Mouse (Mus musculus) layer of hippocampus, postnatal 25 days (tissue): ENCODE results near the gene Wbp2. TPM values are rescaled to one million over a fixed set of nuclear protein-coding genes. Genes with fewer than 3 reads are reported as not detected.
"Not testable (repeated sequence)": the region's sequence is repeated elsewhere in the genome, so short reads cannot be mapped to it uniquely, and the experiment has no call there.

ENCODE experiments used
- DNase-seq, 2 experiments: peaks; one replicate each; pipeline ENCODE4 v3.0.0; 2022; ENCODE audit warnings: mixed read lengths in 2 of 2, low spot score in 1 of 2; ENCODE audit errors: extremely low spot score in 1 of 2
- total RNA-seq, 2 experiments: library from RNA; stranded (reverse); gene quantifications; 2 replicates each; pipeline ENCODE4 v1.2.3; 2021

Gene Wbp2
- total RNA-seq, result 100 to 1,000 TPM; 390 to 418 TPM

GRCm38 (mm10) chr11:116086258-116087193 is at the start of gene Wbp2:
Gene Wbp2, minus strand, starts transcription at chr11:116086995.
- DNase-seq, result peak; percentile 88 to 90

DNA sequence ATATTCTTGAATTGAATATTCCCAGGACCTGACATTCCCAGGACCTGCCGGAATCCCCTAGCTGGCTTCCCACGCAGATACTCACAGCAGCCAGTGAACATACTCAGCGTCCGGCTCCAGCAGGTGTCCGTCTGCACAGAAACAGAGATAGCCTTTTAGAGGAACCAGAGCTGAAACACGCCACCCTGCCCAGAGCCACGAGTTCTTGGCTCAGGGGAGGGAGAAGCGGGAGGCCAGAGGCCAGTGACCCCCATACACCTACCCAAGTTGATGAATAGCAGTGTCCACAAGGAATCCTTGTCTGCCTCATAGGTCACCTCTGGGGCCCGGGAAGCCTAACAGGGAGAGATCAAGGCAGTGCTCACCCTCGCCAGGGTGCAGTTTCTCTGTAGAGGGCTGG is 47.4 kb upstream of the Wbp2 start:
- DNase-seq, result no peak

- no peak for DNase-seq
Measured at GRCm38 (mm10) chr11:116133497-116133896, 46.7 kb upstream of the Wbp2 start.

DNA sequence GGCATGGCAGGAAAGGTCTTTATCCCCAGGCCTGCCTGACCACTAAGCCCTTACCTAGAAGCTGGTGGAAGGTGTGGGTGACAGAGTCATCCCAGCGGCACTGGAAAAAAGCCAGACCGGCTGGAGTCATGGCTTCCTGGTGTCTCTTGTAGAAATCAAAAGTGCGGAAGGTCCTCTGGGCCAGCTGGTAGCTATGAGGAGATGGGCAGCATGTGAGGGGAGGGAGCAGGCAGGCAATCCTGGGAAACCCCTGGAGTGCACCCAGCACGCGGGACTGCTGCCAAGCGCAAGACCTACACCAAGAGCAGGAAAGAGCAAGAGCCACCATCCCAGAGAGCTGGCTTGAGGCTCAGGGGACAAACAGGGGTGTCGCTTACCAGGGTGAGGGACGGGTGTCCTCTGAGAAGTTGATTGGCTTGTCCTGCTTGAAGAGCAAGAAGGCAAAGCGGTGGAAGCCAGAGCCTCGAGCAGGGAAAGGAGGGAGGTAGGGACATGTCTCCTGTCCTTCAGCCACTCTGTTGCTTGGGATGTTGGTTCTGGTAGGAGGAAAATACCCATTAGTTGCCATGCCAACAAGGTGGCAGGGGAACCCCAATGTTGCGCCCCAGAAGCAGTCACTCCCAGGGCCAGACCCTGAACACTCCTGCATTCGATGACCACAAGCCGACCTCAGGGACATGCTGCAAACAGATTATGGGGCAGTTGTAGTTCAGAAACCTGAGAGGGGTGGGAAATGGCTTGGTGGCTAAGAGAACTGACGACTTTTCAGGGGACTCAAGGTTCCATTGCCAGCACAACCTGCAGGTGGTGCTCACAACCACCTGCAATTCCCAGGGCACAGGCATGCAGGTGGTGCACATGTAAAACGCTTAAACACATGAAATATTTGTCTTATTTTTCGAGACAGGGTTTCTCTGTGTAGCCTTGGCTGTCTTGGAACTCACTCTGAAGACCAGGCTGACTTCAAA is 45.9 kb upstream of the Wbp2 start:
- DNase-seq, result no peak

- DNase-seq, result no peak
Measured at GRCm38 (mm10) chr11:116131349-116132170, 44.8 kb upstream of the Wbp2 start.

DNA sequence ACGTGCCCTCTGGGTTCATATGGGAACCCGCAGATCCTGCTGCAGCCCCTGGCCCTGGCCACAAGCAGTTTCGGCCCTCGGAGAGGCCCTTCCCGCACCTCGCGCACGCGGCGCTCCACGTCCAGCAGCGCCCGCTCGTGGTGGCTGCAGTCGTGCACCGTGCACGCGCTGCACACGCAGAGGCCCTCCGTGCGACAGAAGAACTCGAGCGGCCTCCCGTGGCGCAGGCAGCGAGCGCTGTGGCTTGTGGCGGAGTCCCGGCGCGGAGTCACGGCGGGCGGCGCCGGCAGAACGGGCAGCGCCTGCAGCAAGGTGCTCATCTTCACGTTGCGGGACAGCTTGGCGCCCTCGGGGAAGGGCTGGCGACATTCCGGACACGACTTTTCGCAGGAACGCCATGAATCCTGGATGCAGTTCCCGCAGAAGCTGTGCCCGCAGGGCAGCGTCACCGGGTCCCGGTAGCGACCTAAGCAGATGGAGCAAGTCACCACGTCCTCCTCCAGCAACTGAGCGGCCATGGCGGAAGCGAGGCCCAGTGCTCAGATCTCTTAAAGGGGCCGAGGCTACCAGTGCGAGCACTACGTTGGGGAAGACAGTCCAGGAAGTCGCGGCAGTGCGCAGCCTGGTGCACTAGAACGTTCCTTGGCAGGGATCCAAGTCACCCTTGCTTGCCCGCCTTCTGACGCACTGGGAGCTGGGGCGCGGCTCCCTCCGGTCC is 43.9 kb upstream of the Wbp2 start, which contains the start of gene Trim65:
Gene Trim65, minus strand, starts transcription at position 641 of the 718 bp plus-strand sequence.
- peak; percentile 72 to 77 for DNase-seq

GRCm38 (mm10) chr11:116129993-116130487 is 43.2 kb upstream of the Wbp2 start:
- DNase-seq, result no peak

DNA sequence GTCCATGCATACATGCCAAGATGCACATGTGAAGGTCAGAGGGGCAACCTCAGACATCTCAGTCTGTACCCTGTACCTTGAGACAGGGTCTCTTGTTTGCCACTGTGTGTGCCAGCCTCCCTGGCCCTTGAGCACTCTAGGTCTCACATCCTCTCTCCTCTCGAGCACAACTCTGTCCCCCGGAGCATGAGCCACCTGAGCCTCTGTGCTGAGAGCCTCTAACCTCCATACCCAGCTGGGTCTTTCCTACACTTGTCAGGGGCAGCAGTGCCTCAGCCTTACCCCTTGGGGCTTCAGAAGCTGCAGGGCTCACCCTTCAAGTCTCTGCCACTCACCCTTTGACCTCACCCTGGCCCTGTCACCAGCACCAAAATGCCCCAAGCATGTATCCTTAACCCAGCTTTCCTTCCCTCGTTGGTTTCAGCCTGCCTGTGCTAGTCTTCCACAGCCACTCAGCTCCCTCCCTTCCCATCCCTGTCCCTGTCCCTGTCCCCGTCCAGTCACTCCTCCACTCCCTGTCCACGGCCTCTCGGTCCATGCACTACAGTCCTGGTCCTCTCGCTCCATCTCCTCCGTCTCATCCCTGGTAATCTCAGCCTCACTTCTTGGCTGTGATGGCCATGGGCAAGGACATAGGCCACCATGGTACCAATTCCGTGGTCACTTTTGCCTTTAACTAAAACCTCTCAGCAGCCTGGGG is 42.4 kb upstream of the Wbp2 start:
- DNase-seq, result no peak

DNA sequence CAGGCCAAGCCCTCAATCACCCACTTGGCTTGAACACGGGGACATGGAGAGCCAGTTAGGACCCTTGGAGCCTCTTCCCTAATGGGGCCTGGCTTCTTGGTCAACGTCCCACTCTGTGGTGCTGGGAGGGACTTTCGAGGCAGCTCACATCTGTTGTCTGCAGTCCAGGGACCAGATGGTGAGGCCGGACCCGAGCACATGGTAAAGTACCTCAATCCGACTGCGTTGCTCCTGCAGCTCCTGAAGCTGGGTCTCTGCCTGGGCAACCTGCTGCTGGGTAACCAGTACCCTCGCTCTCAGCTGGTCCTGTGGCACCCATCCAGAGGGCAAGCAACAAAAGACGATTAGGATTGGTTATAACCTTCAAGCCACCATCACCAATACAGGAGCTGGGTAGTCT is 41.2 kb upstream of the Wbp2 start:
- no peak for DNase-seq

DNA sequence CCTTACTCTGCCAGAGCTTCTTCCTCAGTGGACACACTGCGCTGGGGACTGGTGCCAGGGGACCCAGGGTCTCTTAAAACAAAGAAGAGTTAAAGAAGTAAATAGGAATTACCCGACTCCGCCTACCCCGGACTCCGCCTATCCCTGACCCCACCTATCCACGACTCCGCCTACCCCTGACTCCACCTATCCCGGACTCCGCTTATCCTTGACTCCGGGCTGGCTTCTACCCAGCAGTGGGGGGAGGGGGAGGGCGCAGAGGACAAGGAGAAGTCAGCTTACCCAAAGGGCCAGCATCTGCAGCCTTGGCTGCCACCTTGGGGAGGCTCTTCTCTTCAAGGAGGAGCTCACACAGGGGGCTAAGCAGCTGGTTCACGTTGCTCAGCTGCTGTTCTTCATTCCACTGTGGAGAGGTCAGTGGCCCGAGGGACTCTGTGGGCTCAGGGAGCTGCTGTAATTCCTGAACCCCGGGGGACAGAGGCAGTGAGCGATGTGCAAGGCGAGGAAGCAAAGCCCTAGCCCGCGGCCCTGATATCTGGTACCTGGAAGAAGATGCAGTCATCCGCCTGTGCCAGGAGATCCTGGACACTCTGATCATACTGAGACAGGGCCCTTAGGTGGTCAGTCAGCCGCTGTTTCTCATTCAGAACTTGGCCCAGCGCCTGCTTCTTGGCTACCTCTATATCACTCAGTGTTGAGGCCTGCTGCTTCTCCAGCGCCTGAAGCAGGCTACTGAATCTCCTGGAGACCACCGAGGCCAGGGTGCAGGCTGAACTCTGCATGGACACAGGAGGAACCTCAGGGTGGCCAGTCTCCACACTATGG is 40.6 kb upstream of the Wbp2 start, which contains the start of gene Trim47:
Gene Trim47, minus strand, starts transcription at position 55 of the 825 bp plus-strand sequence.
- no peak for DNase-seq

- DNase-seq, result no peak
Measured at GRCm38 (mm10) chr11:116126261-116126660, 39.5 kb upstream of the Wbp2 start.

DNA sequence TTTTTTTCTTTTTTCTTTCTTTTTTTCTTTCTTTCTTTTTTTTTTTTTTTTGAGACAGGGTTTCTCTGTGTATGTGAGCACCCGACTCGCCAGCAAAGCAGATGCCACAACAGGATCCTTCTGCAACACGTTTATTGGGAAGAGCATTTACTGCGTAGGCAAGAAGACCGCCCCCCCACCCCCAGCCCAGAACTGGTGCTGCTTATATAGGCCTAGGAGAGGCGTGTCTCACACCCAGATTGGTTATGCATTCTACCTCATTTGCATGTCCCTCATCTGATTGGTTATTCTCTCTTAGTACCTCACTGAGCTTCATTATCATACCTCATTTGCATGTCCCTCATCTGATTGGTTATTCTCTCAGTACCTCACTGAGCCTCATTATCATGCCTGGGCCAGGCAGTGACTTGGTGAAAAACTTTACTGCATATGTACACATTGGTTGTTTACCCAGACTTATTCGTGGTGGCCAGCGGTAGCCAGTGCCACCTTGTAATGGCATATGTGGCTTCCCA is 35.0 kb upstream of the Wbp2 start:
- DNase-seq, result not testable (repeated sequence)

- no peak for DNase-seq
Measured at GRCm38 (mm10) chr11:116117819-116118218, 31.0 kb upstream of the Wbp2 start.

DNA sequence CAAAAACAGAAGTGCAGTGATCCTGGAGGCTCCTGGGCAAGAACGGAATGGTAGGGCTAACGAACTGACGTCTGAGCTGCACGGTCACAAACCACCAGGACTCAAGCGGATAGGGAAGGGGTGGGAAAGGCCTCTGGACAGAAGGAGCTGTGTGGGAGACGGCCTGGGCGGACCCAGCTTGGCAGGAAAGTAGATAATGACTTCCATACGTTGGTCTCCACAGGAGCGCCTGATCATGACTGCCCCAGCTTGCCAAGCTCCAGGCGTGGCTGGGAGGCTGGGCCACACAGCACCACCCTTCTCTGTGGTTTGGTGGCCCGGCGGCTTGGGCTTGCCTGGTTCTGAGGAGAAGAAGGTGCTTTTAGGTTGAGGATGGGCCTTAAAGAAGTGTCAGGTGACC is 30.4 kb upstream of the Wbp2 start:
- no peak for DNase-seq

DNA sequence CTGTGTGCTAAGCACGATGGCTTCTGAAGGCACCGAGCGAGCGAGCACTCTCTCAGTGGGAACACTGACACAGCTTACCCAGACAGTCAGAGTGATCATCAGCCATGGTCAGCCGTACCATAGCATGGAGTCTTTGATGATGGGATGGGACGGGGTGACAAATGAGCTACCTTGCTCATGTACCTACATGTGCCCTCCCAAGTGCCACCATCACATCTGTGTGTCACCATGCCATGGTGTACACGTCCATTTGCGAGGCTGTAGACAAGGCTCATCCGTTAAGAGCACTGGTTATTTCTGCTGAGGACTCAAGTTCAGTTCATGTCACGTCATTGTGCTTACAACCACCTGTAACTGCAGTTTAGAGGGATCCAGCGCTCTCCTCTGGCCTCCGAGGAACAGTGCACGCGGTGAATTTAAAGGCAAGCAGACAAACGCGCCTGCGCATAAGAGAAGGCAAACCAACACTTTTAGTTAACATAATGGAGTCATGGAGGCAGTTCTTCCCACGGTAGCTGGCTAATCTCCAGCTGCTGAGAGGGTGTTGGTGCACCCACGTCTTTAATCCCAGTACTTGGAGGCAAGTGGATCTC is 24.9 kb upstream of the Wbp2 start:
- no peak for DNase-seq

DNA sequence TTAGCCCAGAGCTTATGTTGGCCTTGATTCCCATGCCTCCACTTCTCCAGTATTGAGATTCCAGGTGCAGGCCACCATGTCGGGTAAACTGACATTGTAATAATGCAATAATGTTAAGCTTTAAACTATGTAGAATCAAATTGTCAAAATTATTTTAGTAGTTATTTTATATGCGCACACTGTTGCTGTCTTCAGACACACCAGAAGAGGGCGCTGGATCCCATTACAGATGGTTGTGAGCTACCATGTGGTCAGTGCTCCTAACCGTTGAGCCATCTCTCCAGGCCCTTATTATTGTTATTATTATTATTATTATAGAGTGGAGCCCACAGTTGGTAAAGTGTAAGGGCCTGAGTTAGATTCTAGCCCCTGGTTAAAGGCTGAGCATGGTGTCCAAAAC is 24.3 kb upstream of the Wbp2 start:
- no peak for DNase-seq

GRCm38 (mm10) chr11:116110540-116110939 is 23.7 kb upstream of the Wbp2 start:
- DNase-seq, result no peak
